In the genomic region with DNA sequence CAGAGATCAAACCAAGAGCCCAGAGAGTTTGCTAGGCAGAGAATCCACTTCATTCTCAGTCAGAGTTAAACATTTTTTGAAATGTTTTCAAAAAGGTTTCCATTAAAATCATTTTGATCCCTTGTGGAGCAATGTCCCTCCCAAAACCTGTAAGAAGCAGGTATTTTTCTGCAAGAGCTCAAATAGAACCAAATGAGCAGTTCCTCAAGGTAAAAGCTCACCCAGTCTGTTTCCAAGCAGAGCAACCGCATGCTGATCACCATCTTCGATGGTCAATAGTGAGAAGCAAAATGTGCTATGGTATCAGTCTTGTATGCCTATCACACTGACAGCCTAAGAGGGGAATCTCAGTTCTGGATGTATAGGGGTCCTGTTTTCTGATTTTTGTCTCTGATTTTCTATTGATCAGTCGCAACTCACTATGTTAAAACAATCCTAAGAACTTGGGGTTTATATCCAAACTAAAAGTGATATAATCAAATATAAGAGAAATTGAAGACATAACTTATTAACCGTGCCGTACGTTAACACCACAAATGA, we compare ENCODE assay signal across 17 mouse cellular contexts.
DNase-seq lines count a peak whose midpoint lies in the region; ATAC-seq lines count a peak whose summit lies in the region.
"Had no signal": no experiment of that assay in that cellular context is flagged by ENCODE, and none has a peak within 500 bp of the region (broad histone marks: within the 10 kb centered on the region; RNA-seq: fewer than 3 reads in every experiment).

No protein-coding gene starts in this region.

- 77% methylated on average over 6 of the region's 6 CpGs for WGBS in hindbrain, embryonic 12.5 days
- 87% methylated on average over 6 of the region's 6 CpGs for WGBS in hindbrain, embryonic 11.5 days
- WGBS in forebrain, embryonic 10.5 days = 81% methylated on average over 6 of the region's 6 CpGs
- 61% methylated on average over 6 of the region's 6 CpGs for WGBS in hindbrain, embryonic 15.5 days
- 89% methylated on average over 6 of the region's 6 CpGs for WGBS in kidney, embryonic 15.5 days

- no peak for DNase-seq in hindbrain, embryonic 11.5 days (ENCODE audit: low spot score)
- peak; percentile 49 for DNase-seq in brain, adult 2 months (ENCODE audit: low read depth, low spot score)
- DNase-seq in forebrain, embryonic 10.5 days (ENCODE audit: extremely low spot score, low spot score) = no peak
- no peak for DNase-seq in adrenal gland, postnatal 10 days
- no peak for DNase-seq in B cell, adult 2 months
- DNase-seq: adrenal gland, adult 8-10 months; embryo, embryonic 11 days; gastrocnemius, postnatal 25 days; kidney, postnatal 10 days; layer of hippocampus, adult 9-11 months; thymus, adult 18-20 months had no signal

- no peaks in the 10 kb centered on the region for H3K9me3 ChIP-seq in hindbrain, embryonic 12.5 days (replicated peaks)
- H3K9me3 ChIP-seq in hindbrain, embryonic 11.5 days (ENCODE audit: control insufficient read depth, low read length) = no peaks in the 10 kb centered on the region
- H3K9me3 ChIP-seq in forebrain, embryonic 10.5 days = no peaks in the 10 kb centered on the region
- no peaks in the 10 kb centered on the region for H3K9me3 ChIP-seq in hindbrain, embryonic 15.5 days
- H3K9me3 ChIP-seq in kidney, embryonic 15.5 days (replicated peaks) = no peaks in the 10 kb centered on the region
- H3K9me3 ChIP-seq: heart, embryonic 10.5 days had no signal

- no peak overlapping the region for H3K9ac ChIP-seq in hindbrain, embryonic 12.5 days
- H3K9ac ChIP-seq in hindbrain, embryonic 11.5 days (ENCODE audit: low read depth, low read length) = no peak overlapping the region
- H3K9ac ChIP-seq in hindbrain, embryonic 15.5 days = no peak overlapping the region
- H3K9ac ChIP-seq in kidney, embryonic 15.5 days = no peak overlapping the region

- no peaks in the 10 kb centered on the region for H3K36me3 ChIP-seq in hindbrain, embryonic 12.5 days
- H3K36me3 ChIP-seq in hindbrain, embryonic 11.5 days (ENCODE audit: control insufficient read depth, insufficient read depth, low read length) = no peaks in the 10 kb centered on the region
- H3K36me3 ChIP-seq in forebrain, embryonic 10.5 days (replicated peaks) = no peaks in the 10 kb centered on the region
- no peaks in the 10 kb centered on the region for H3K36me3 ChIP-seq in hindbrain, embryonic 15.5 days
- H3K36me3 ChIP-seq in kidney, embryonic 15.5 days = no peaks in the 10 kb centered on the region
- H3K36me3 ChIP-seq: heart, embryonic 10.5 days had no signal

- no peak for ATAC-seq in hindbrain, embryonic 12.5 days (ENCODE audit: low FRiP score)
- no peak for ATAC-seq in hindbrain, embryonic 11.5 days (ENCODE audit: low FRiP score)
- ATAC-seq in hindbrain, embryonic 15.5 days (ENCODE audit: low FRiP score, low read depth) = no peak
- ATAC-seq in kidney, embryonic 15.5 days (replicated peaks; ENCODE audit: low FRiP score) = no peak
- ATAC-seq: intestine, embryonic 16.5 days had no signal

- 0 out of 2 replicates have a peak overlapping the region, but pooled peaks have one; percentile 40 for H3K27ac ChIP-seq in hindbrain, embryonic 12.5 days
- H3K27ac ChIP-seq in hindbrain, embryonic 11.5 days (ENCODE audit: low read depth, low read length) = no peak overlapping the region
- peak overlapping the region; percentile 85 for H3K27ac ChIP-seq in forebrain, embryonic 10.5 days
- peak overlapping the region; percentile 45; the same call in 1 of the 2 replicates for H3K27ac ChIP-seq in hindbrain, embryonic 15.5 days (replicated peaks)
- no peak overlapping the region for H3K27ac ChIP-seq in kidney, embryonic 15.5 days
- H3K27ac ChIP-seq: heart, embryonic 10.5 days had no signal

- no peaks in the 10 kb centered on the region for H3K27me3 ChIP-seq in hindbrain, embryonic 12.5 days
- H3K27me3 ChIP-seq in hindbrain, embryonic 11.5 days (ENCODE audit: control insufficient read depth, insufficient read depth, low read length) = no peaks in the 10 kb centered on the region
- peaks cover 42% of the 10 kb centered on the region for H3K27me3 ChIP-seq in forebrain, embryonic 10.5 days (ENCODE audit: poor library complexity, severe bottlenecking)
- no peaks in the 10 kb centered on the region for H3K27me3 ChIP-seq in hindbrain, embryonic 15.5 days
- H3K27me3 ChIP-seq in kidney, embryonic 15.5 days = peaks cover 26% of the 10 kb centered on the region

- no peak overlapping the region for H3K4me2 ChIP-seq in hindbrain, embryonic 12.5 days (replicated peaks)
- H3K4me2 ChIP-seq in hindbrain, embryonic 11.5 days (replicated peaks; ENCODE audit: low read depth, low read length) = no peak overlapping the region
- H3K4me2 ChIP-seq in hindbrain, embryonic 15.5 days = no peak overlapping the region
- no peak overlapping the region for H3K4me2 ChIP-seq in kidney, embryonic 15.5 days

- H3K4me3 ChIP-seq in hindbrain, embryonic 12.5 days = no peak overlapping the region
- no peak overlapping the region for H3K4me3 ChIP-seq in hindbrain, embryonic 11.5 days (ENCODE audit: low read depth, low read length)
- H3K4me3 ChIP-seq in forebrain, embryonic 10.5 days = no peak overlapping the region
- H3K4me3 ChIP-seq in hindbrain, embryonic 15.5 days = no peak overlapping the region
- H3K4me3 ChIP-seq in kidney, embryonic 15.5 days (replicated peaks) = no peak overlapping the region
- H3K4me3 ChIP-seq: heart, embryonic 10.5 days; myocyte had no signal

- 0 out of 2 replicates have a peak, but pooled peaks cover 6% of the 10 kb centered on the region for H3K4me1 ChIP-seq in hindbrain, embryonic 12.5 days
- H3K4me1 ChIP-seq in hindbrain, embryonic 11.5 days (replicated peaks; ENCODE audit: control insufficient read depth, insufficient read depth, low read length) = no peaks in the 10 kb centered on the region; the same call in 1 of the 2 replicates
- H3K4me1 ChIP-seq in forebrain, embryonic 10.5 days = peaks cover 82% of the 10 kb centered on the region
- H3K4me1 ChIP-seq in hindbrain, embryonic 15.5 days (replicated peaks) = peaks cover 9% of the 10 kb centered on the region
- no peaks in the 10 kb centered on the region for H3K4me1 ChIP-seq in kidney, embryonic 15.5 days
- H3K4me1 ChIP-seq: heart, embryonic 10.5 days had no signal

Comparison
In these comparisons a context has a peak if more than half of its experiments do, and no peak if none do; other contexts are left out.
1. H3K27ac ChIP-seq: peak in hindbrain, embryonic 12.5 days (single experiment), forebrain, embryonic 10.5 days (single experiment) and hindbrain, embryonic 15.5 days (single experiment); none in hindbrain, embryonic 11.5 days (single experiment) and kidney, embryonic 15.5 days (single experiment).